Mouse (Mus musculus): Measurements from ENCODE around the gene Inip.

Inip gene

DNA sequence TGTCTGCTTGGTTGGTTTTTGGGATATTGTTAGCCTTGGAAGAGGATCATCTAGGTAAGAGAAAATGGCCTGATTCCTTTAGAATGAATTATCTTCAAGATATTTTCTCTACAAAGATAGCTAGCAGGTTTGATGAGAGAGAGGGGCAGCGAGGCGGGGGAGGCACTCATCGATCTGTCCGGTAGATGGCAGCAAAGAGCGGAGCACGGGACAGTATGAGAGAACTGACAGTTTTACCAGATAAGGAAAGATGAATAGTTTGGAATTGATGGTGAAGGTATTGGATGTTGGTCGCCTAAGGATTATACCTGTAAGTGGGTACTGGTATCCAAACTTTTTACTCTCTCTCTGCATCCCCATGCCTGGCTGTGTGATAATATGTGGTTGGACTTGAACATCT, 14.7 kb downstream of the Inip start:
- in situ Hi-C loops (cut with MboI; ENCODE audit: low pct_unique_long_range_greater_than_20kb in 1 of 2, low sequenced_read_pairs in 2 of 2, unreplicated experiment in 1 of 2), result loop anchor here in 1 of 2 experiments (5.0 kb wide), 1 partner anchor 146 kb away; no protein-coding TSS in a partner anchor

DNA sequence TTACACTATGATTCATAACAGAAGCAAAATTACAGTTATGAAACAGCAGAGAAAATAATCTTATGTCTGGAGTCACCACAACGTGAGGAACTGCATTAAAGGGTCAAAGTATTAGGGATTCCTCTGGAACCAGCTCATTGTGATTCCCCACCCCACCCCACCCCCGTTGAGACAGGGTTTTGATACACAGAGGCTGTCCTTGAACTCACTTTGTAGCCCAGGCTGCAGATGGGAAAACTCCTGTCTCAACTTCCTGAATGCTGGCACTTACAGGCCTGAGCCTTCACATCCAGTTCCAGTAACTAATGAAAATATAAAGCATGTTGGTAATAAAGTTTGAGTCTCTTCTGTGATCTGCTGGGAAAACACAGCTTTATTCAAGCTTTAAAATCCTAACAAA, 16.0 kb downstream of the Inip start:
- in situ Hi-C loops (cut with MboI; ENCODE audit: low pct_unique_long_range_greater_than_20kb in 1 of 2, low sequenced_read_pairs in 2 of 2, unreplicated experiment in 1 of 2), result loop anchor here in 1 of 2 experiments (5.0 kb wide), 1 partner anchor 147 kb away; no protein-coding TSS in a partner anchor

DNA sequence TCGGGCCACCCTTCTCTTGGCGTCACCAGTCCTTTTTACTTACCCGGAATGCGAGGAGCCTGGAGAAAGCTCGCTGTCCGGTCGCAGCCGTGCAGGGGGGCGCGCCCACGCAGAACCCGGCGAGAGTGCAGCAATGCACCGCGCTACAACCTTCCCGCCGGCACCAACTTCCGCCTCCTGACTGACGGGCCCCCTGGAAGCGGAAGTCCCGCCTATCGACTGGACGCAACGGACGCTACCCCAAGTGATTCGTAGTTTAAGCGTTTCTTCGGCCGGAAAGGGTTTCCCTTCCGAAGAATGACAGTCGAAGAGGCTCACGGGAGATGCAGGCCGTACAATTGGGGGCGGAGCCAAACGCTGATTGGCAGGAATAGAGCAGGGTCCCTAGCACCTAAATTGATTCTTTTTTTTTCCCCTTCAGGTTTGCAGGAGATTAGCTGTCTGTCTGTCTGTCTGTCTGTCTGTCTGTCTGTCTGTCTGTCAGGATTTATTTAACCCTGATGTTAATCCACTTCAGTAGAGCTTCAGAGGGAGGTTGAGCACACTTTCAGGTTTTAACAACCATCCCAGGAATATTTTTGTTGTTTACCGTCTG, 17.6 kb downstream of the Inip start:
- in situ Hi-C loops (cut with MboI; ENCODE audit: low pct_unique_long_range_greater_than_20kb in 1 of 2, low sequenced_read_pairs in 2 of 2, unreplicated experiment in 1 of 2), result no loop called here

DNA sequence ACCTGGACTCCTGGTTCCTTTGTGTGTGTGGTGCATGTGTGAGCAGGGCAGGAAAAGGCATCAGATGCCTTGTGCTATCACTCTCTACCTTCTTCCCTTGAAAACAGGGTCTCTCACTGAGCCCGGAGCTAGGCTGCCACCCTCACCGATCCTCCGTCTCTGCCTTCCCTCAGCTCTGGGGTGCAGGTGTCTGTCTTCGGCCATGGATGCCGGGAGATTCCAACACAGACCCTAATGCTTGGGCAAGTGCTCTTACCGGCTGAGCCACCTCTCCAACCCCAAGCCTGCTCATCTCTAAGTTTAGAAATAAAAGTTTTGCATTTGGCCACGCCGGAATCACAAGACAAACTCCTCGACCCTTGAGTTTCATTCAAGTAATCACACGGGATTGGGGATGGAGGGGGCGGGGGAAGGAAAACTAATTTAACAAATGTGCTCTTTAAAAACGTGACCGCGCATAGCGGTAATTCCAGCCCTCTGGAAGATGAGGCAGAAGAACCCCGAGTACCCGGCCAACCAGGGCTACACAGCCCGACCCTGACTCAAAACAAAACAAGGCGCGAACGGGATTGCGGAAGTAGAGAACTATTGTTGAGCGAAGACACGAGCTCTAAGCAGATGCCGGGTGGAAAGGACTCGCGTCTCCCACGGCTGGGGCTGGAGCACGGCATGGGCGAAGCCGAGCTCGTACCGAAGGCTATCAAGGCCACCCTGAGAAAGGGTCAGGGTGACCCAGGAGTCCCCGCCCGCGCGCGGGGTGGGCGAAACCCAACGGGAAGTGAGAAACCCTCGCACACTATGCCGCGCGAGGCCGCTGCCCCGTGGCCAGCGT, 18.3 kb downstream of the Inip start:
- in situ Hi-C loops (cut with MboI; ENCODE audit: low pct_unique_long_range_greater_than_20kb in 1 of 2, low sequenced_read_pairs in 2 of 2, unreplicated experiment in 1 of 2), result no loop called here

DNA sequence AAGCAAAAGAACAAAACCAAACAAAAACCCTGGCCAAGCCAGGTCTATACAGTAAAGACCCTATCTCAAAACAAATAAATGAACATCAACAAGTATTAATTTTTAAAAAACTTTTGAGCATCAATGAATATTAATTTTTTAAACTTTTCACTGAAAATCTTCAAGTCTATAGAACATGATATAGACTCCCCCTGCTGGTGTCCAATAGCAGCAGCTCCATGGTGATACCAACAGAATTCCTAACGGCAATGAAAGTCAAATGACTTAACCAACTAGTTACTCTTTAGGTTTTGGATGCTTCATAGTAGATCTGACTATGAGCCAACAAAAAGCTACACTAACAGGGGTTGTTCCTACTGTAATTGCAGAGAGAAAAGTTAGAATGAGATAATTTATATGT, 20.8 kb downstream of the Inip start:
- in situ Hi-C loops (cut with MboI; ENCODE audit: low pct_unique_long_range_greater_than_20kb in 1 of 2, low sequenced_read_pairs in 2 of 2, unreplicated experiment in 1 of 2), result no loop called here

DNA sequence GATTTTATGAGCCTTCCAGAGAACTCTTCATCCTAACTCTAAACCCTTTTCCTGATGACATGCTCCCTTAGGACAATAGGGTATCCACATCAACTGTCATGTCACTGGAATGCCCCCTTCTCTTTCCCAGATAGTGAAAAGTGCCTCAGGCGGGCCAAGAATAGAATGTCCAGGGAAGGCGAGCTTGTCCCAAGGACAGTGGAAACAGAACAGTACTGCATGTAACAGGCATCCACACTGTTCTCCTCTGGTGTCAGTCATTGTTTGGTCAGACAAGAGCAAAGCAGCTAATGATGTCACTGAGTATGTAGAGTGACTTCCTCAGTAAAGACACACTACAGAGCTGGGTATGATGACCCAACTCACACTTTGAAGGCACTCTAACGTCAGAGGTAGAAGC, 23.6 kb downstream of the Inip start:
- in situ Hi-C loops (cut with MboI; ENCODE audit: low pct_unique_long_range_greater_than_20kb in 1 of 2, low sequenced_read_pairs in 2 of 2, unreplicated experiment in 1 of 2), result no loop called here

DNA sequence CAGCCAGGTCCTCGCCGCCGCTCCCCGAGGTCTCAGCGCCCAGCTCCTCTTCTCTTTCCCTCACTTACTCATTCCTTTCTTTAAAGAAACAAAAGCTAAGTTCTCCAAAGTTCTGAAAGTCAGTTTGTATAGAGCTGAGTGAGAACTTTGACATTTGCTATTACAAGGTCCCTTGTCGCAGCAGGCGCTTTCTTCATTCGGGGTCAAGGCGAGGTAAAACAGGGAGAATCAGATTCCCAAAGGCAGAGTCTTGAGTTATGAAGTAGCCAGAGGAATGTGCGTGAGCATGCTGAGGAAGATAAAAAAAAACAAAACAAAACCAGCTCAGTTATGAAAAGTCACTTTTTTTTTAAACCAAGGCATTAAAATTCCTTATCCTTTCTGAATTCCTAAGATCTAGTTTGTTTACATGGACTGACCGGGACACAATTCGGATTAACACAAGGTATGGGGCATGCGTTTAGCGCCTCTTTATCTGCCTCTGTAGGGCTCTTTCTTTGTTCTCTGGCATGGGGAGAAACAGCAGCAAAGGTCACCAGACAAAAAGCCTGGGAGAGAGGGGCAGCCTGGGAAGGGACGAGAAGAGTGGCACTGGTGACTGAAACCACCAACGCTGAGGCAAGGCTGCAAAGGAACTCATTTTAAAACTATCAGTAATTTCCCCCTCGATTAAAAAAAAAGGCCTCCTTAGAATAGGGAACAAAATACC, 29.1 kb downstream of the Inip start:
- in situ Hi-C loops (cut with MboI; ENCODE audit: low pct_unique_long_range_greater_than_20kb in 1 of 2, low sequenced_read_pairs in 2 of 2, unreplicated experiment in 1 of 2), result no loop called here

DNA sequence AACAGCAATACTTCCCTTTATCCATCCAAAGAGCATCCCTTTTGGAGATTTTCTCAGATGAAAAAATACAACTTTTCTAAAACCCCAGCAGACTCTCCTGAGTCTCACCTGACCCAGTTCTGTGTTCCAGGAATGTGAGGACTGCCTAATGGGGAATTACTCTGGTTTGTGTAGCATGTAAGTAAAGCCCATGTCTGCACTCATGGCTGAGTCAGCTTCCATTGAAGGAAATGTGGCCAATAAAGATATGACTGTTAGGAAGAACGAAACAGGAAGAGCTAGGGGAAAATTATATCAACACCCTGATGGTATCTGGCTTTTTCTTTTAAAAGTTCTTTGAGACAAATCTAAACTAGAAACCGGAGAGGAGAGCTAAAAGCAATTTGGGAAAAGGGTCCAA, 33.7 kb downstream of the Inip start:
- in situ Hi-C loops (cut with MboI; ENCODE audit: low pct_unique_long_range_greater_than_20kb in 1 of 2, low sequenced_read_pairs in 2 of 2, unreplicated experiment in 1 of 2), result no loop called here

DNA sequence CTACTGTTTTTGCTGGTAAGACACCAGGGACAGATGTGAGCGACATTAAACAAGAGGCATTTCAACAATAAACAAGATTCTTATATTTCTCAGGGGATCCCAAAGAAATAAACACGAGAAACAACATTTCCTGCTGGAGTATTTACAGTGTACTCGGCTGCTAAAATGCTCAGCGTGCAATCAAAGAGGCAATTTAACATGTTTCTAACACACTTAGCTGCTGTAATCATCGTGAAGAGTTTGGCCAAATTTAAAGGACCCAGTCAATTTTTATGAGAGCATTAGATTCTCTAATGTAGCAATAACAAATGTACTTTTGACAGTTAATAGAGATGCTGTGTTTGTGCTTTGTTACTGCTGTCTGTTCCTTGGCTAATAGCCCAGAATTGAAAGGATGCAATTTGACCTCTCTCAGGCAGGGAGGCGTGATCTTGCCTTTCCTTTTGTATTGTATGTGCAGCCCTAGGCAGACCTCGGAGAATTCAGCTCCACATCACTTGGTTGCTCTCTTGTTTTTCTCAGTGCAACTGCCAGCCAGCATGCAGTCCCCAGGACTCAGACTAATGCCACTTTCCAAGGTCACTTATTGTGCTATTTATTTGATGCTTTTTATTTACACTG, 35.9 kb downstream of the Inip start:
- in situ Hi-C loops (cut with MboI; ENCODE audit: low pct_unique_long_range_greater_than_20kb in 1 of 2, low sequenced_read_pairs in 2 of 2, unreplicated experiment in 1 of 2), result no loop called here

DNA sequence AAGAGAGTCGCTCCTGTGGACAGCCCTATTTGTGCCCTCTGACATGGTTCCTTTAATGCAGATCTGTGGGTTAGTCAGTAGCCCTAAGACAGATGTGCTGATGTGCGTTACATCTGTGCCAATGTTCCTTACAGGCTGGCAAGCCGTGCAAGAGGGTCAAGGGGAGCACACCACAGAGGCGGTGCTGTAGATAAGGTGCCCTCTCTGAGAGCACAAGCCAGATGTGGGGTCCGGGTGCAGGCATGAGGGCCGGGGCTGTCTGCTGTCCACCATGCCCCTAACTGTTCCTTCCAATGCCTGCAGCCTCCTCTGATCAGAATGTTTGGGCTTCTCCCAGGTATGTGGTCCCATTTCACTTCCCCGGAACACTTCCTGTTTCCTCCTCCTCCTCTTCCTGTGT, 36.4 kb downstream of the Inip start:
- in situ Hi-C loops (cut with MboI; ENCODE audit: low pct_unique_long_range_greater_than_20kb in 1 of 2, low sequenced_read_pairs in 2 of 2, unreplicated experiment in 1 of 2), result no loop called here

DNA sequence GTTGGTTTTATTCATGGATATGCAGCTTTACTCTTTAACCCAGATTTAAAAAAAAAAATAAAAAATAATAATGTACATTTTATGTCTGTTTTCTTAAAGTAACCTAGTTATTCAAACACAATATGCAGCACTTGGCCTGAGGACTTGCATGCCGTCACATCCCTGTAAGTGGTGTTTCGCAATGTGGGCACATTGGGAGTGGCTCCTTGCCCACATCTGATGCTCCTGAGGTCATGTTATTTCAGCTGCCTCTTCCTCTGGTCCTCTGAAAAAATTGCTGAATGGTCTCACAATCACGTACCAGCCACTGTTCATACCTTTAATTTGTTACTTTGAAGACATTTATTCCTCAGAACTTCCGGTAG, 40.0 kb downstream of the Inip start:
- in situ Hi-C loops (cut with MboI; ENCODE audit: low pct_unique_long_range_greater_than_20kb in 1 of 2, low sequenced_read_pairs in 2 of 2, unreplicated experiment in 1 of 2), result no loop called here

DNA sequence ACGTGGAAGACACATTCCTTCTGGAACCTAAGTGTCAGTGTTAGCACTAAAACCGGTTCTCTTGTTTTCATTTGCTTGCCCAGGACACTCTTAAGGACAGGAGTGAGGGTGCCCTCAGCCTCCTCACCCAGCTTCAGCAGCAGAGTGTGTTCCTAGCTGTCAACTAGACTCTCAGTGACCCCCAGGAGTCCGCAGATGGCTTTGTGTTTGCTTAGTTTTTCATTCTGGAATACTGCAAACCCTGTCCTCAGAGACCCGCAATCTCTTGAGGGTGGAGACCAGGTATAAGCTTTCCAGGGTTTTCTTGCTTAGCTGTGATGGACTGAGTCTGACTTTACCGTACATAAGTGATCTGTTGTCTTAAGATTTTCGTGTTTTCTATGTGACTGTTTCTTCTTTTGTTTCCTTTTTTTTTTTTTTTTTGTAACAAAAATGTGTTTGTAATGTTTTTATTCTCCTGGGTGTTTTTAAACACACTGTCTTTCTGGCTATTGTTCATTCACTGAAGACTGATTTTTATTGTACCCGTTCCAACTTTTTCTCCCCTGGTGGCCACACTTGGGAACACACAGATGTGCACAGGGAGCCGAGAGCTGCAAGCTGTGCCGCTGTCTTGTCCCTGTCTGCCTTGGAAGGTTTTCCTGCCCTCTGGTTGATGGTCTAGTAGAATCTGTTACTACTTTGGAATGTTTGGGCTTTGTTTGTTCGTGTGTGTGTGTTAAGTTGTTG, 40.6 kb downstream of the Inip start:
- in situ Hi-C loops (cut with MboI; ENCODE audit: low pct_unique_long_range_greater_than_20kb in 1 of 2, low sequenced_read_pairs in 2 of 2, unreplicated experiment in 1 of 2), result no loop called here

DNA sequence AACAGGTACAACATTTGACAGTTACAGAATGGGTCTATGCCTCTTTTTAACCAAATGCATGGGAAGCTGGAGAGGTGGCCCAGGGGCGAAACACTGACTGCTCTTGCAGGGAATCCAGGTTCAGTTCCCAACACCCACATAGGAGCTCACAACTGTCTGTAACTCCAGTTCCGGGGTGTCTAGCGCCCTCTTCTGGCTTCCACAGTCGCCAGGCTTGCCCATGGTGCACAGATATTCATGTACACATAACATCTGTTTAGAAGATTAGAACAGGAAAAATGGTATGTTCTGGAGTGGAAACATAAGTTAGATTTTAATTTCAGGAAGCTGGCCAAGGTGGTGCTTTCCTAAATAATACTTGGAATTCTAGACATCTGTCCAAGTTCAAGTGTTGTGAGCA, 41.4 kb downstream of the Inip start:
- in situ Hi-C loops (cut with MboI; ENCODE audit: low pct_unique_long_range_greater_than_20kb in 1 of 2, low sequenced_read_pairs in 2 of 2, unreplicated experiment in 1 of 2), result no loop called here

DNA sequence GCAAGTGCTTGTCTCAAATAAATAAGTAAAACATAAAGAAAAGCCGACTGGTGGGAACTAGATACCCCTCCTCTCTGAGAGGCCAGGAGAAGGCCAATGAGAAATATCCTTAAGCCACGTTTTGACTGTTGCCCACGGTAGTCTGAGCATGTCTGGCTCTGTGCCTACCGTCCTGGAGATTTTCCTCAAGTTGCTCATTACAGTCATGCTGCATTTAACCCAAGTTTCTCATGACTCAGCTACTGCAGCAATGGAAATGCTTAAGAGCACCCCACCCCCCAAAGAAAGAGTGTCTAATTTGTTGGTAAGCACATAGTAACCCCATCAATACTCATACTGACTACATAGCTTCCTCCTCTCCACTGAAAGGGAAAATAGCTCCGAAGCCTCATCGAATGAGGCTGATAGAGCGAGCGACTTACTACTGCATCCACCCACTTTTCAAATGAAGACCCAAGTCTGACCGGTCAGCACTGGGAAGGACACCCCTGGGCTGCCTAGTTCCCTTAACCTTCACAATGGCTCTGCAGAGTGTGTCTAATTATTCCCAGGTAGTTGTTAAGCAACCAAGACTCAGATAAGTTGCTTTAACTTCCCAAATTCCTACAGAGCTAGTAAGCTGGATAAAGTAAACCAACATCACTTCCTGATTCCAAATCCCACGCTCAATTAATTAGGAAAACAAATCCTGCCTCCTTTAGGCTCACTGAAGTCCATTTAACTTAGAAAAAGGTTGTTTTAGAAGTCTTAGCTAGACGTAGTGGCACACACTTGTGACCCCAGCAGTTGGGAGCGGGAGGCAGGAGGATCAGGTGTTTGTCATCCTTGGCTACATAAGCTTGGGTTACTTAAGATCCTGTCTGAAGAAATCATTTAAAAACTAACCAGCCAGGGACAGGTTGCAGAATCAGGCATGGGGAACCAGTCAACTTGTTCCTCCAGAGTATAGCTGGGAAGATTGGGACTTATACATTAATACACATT, 43.6 kb downstream of the Inip start:
- in situ Hi-C loops (cut with MboI; ENCODE audit: low pct_unique_long_range_greater_than_20kb in 1 of 2, low sequenced_read_pairs in 2 of 2, unreplicated experiment in 1 of 2), result no loop called here

DNA sequence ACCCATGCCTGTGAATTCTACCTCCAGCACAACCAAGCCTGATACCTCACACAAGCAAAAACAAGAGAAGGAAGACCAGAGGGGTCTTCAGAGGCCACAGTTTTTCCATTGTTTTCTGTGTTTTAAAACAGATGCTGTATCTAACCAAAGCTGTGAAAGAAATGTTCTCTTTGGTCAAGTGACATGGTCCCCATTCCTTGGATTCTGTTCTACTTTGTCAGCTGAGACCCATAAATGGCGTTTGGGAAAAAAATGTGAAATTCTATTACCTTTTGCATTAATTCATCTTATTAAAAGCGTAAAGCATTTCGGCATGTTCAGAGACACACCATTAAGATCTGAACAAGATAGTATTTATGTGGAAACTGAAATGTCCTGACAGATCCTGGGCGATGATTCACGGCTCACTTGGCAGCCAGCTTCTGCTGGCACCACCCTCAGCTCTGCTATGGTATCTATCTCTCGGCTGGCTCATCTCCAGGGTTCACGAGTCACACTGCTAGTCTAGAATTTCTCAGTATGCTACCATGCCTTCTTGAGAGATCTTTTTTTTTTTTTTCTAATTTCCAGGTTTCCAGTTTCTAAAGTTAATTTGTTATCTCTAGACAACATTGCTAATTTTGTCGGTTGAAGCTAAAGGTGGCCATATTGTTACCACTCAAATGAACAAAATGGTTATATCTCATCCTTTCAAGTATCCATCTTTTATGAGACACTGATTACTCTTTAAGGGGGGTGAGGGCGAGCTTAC, 44.9 kb downstream of the Inip start:
- in situ Hi-C loops (cut with MboI; ENCODE audit: low pct_unique_long_range_greater_than_20kb in 1 of 2, low sequenced_read_pairs in 2 of 2, unreplicated experiment in 1 of 2), result no loop called here

DNA sequence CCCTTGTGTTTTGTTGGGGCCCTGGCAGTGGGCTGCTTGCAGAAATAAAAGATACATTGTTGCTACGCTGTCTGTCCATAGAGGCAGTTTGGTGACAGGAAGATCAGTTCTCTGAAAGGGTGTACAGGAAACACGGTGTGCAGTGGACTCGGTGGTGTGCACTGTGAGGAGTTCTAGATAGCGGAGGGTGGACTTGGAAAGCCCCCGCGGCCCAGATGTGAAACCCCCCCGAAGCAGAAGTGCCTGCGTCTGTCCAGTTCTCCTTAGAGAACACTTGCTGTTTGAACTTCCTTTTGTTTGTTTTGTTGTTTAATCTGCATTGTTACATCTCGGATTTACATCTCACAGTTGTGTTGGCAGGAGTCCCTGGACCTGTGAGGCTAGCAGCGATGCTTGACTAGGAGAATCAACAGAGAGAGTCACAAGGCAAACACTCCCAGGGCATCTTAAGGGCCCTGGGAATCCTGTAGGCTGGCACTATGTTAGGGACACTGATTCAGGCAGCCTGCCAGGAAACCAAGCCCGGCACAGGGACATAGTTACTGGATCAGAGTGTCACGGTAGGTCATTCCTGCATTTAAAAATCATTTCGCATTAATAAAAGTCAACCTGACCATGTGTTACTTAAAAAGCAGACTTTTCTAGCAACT, 47.8 kb downstream of the Inip start:
- in situ Hi-C loops (cut with MboI; ENCODE audit: low pct_unique_long_range_greater_than_20kb in 1 of 2, low sequenced_read_pairs in 2 of 2, unreplicated experiment in 1 of 2), result no loop called here
